Mouse (Mus musculus): ENCODE data around the gene Rbms2. TPM values are rescaled to one million over a fixed set of nuclear protein-coding genes. Genes with fewer than 3 reads are reported as not detected.

Rbms2 gene
- polyA plus RNA-seq, 1 experiment from 2014 or later: 19.5 TPM

- peak overlapping the region; percentile 10; the same call in 1 of the 2 replicates for H3K4me3 ChIP-seq (ENCODE audit: low read depth, low read length)
- peak overlapping the region; percentile 41 for H3K4me2 ChIP-seq (replicated peaks; ENCODE audit: low read depth, low read length)
- ATAC-seq (ENCODE audit: low FRiP score): no peak
- H3K4me1 ChIP-seq (replicated peaks; ENCODE audit: control insufficient read depth, insufficient read depth, low read length): peaks cover 6% of the 10 kb centered on the region; the same call in 1 of the 2 replicates
- no peaks in the 10 kb centered on the region for H3K27me3 ChIP-seq (ENCODE audit: control insufficient read depth, insufficient read depth, low read length)
- H3K27ac ChIP-seq (ENCODE audit: low read depth, low read length): no peak overlapping the region
- H3K9ac ChIP-seq (ENCODE audit: low read depth, low read length): no peak overlapping the region; the same call in 1 of the 2 replicates
- no peaks in the 10 kb centered on the region for H3K9me3 ChIP-seq (ENCODE audit: control insufficient read depth, low read length)
- WGBS: 3% methylated on average over 18 of the region's 18 CpGs
- peak; percentile 73 for DNase-seq (ENCODE audit: low spot score)
- H3K36me3 ChIP-seq (ENCODE audit: control insufficient read depth, insufficient read depth, low read length): no peaks in the 10 kb centered on the region
Observed at GRCm38 (mm10) chr10:128212871-128213323, 32.8 kb upstream of the Rbms2 start.

DNA sequence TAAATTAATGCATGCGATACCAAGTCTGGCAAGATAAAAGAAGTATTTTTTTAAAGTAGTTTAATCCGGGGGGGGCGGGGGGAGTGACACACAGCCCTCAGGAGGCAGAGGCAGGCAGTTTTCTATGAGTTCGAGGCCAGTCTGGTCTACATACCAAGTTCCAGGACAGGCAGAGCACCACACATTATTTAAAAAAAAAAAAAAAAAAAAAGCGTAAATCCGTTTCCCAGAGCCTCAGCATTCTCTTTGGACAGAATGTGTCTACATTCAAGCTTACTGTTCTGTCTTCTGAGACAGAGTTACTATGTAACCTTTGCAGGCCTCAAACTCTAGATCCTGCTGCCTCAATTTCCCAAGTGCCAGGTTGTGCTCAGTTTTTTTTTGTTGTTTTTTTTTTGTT lies 32.1 kb upstream of the Rbms2 start:
- H3K36me3 ChIP-seq (ENCODE audit: control insufficient read depth, insufficient read depth, low read length): no peaks in the 10 kb centered on the region
- peak; percentile 10; the same call in 1 of the 2 replicates for ATAC-seq (ENCODE audit: low FRiP score)
- H3K9ac ChIP-seq (ENCODE audit: low read depth, low read length): peak overlapping the region; percentile 7; the same call in 1 of the 2 replicates
- no peak for DNase-seq (ENCODE audit: low spot score)
- WGBS: 46% methylated on average over 6 of the region's 6 CpGs
- no peaks in the 10 kb centered on the region for H3K27me3 ChIP-seq (ENCODE audit: control insufficient read depth, insufficient read depth, low read length)
- H3K4me2 ChIP-seq (replicated peaks; ENCODE audit: low read depth, low read length): peak overlapping the region; percentile 81
- H3K4me1 ChIP-seq (replicated peaks; ENCODE audit: control insufficient read depth, insufficient read depth, low read length): peaks cover 6% of the 10 kb centered on the region; the same call in 1 of the 2 replicates
- peak overlapping the region; percentile 67 for H3K4me3 ChIP-seq (ENCODE audit: low read depth, low read length)
- no peaks in the 10 kb centered on the region for H3K9me3 ChIP-seq (ENCODE audit: control insufficient read depth, low read length)
- no peak overlapping the region for H3K27ac ChIP-seq (ENCODE audit: low read depth, low read length)

GRCm38 (mm10) chr10:128211390-128212108 lies 31.5 kb upstream of the Rbms2 start, which contains the start of gene Spryd4:
Gene Spryd4, minus strand, starts transcription at chr10:128211807.
- no peaks in the 10 kb centered on the region for H3K27me3 ChIP-seq (ENCODE audit: control insufficient read depth, insufficient read depth, low read length)
- no peaks in the 10 kb centered on the region for H3K36me3 ChIP-seq (ENCODE audit: control insufficient read depth, insufficient read depth, low read length)
- no peaks in the 10 kb centered on the region for H3K9me3 ChIP-seq (ENCODE audit: control insufficient read depth, low read length)
- peak; percentile 93 for ATAC-seq (ENCODE audit: low FRiP score)
- WGBS: under 1% methylated on average over 30 of the region's 30 CpGs
- no peak within 1 kb of the TSS for H3K27ac ChIP-seq (ENCODE audit: low read depth, low read length)
- H3K9ac ChIP-seq (ENCODE audit: low read depth, low read length): peak within 1 kb of the TSS; percentile 75
- peak within 1 kb of the TSS; percentile 67 for H3K4me3 ChIP-seq (ENCODE audit: low read depth, low read length)
- H3K4me1 ChIP-seq (replicated peaks; ENCODE audit: control insufficient read depth, insufficient read depth, low read length): peaks cover 6% of the 10 kb centered on the region; the same call in 1 of the 2 replicates
- DNase-seq (ENCODE audit: low spot score): peak; percentile 94
- peak within 1 kb of the TSS; percentile 81 for H3K4me2 ChIP-seq (replicated peaks; ENCODE audit: low read depth, low read length)

DNA sequence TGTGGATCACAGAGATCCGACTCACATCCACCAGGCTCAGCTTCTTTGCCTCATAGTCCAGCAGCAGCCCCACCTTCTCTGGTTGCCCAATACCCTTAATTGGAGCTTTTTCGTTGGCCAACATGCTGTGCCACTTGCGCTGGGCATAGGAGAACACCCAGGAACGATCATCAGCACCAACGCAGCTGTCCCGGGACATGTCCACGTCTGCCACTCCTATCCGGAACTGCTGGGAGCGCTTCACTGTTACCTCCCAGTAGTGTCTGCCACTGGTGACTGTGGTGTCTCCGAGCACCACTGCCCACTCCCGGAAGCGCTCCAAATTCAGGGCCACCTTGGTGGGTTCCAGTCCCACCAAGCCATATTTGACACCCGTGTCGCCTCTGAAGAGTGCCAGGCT lies 30.9 kb upstream of the Rbms2 start:
- no peaks in the 10 kb centered on the region for H3K9me3 ChIP-seq (ENCODE audit: control insufficient read depth, low read length)
- DNase-seq (ENCODE audit: low spot score) (no peak), ATAC-seq (ENCODE audit: low FRiP score) (peak; percentile 14; the same call in 1 of the 2 replicates)
- WGBS: 33% methylated on average over 14 of the region's 14 CpGs
- H3K27ac ChIP-seq (ENCODE audit: low read depth, low read length): no peak overlapping the region
- H3K4me2 ChIP-seq (replicated peaks; ENCODE audit: low read depth, low read length): peak overlapping the region; percentile 81
- H3K36me3 ChIP-seq (ENCODE audit: control insufficient read depth, insufficient read depth, low read length): no peaks in the 10 kb centered on the region
- H3K9ac ChIP-seq (ENCODE audit: low read depth, low read length): peak overlapping the region; percentile 75
- H3K27me3 ChIP-seq (ENCODE audit: control insufficient read depth, insufficient read depth, low read length): no peaks in the 10 kb centered on the region
- peak overlapping the region; percentile 67 for H3K4me3 ChIP-seq (ENCODE audit: low read depth, low read length)
- H3K4me1 ChIP-seq (replicated peaks; ENCODE audit: control insufficient read depth, insufficient read depth, low read length): peaks cover 6% of the 10 kb centered on the region; the same call in 1 of the 2 replicates

- Histone ChIP-seq H3K4me1 (replicated peaks; ENCODE audit: control insufficient read depth, insufficient read depth, low read length) (peaks cover 6% of the 10 kb centered on the region; the same call in 1 of the 2 replicates), H3K4me3 (ENCODE audit: low read depth, low read length) (no peak overlapping the region), H3K27me3 (ENCODE audit: control insufficient read depth, insufficient read depth, low read length) (no peaks in the 10 kb centered on the region), H3K27ac (ENCODE audit: low read depth, low read length) (no peak overlapping the region), H3K4me2 (replicated peaks; ENCODE audit: low read depth, low read length) (no peak overlapping the region), H3K9ac (ENCODE audit: low read depth, low read length) (no peak overlapping the region), H3K36me3 (ENCODE audit: control insufficient read depth, insufficient read depth, low read length) (no peaks in the 10 kb centered on the region), H3K9me3 (ENCODE audit: control insufficient read depth, low read length) (no peaks in the 10 kb centered on the region)
- DNase-seq (ENCODE audit: low spot score): no peak
- 98% methylated on average over 2 of the region's 2 CpGs for WGBS
- no peak for ATAC-seq (ENCODE audit: low FRiP score)
Observed at GRCm38 (mm10) chr10:128210131-128210530, 30.0 kb upstream of the Rbms2 start.

- Histone ChIP-seq H3K4me2 (replicated peaks; ENCODE audit: low read depth, low read length) (no peak overlapping the region), H3K27ac (ENCODE audit: low read depth, low read length) (no peak overlapping the region), H3K27me3 (ENCODE audit: control insufficient read depth, insufficient read depth, low read length) (no peaks in the 10 kb centered on the region), H3K4me1 (replicated peaks; ENCODE audit: control insufficient read depth, insufficient read depth, low read length) (peaks cover 6% of the 10 kb centered on the region; the same call in 1 of the 2 replicates), H3K9me3 (ENCODE audit: control insufficient read depth, low read length) (no peaks in the 10 kb centered on the region), H3K36me3 (ENCODE audit: control insufficient read depth, insufficient read depth, low read length) (no peaks in the 10 kb centered on the region), H3K4me3 (ENCODE audit: low read depth, low read length) (no peak overlapping the region), H3K9ac (ENCODE audit: low read depth, low read length) (no peak overlapping the region)
- DNase-seq (ENCODE audit: low spot score): no peak
- WGBS: 91% methylated on average over 11 of the region's 11 CpGs
- ATAC-seq (ENCODE audit: low FRiP score): no peak
Observed at GRCm38 (mm10) chr10:128209311-128210009, 29.4 kb upstream of the Rbms2 start.

DNA sequence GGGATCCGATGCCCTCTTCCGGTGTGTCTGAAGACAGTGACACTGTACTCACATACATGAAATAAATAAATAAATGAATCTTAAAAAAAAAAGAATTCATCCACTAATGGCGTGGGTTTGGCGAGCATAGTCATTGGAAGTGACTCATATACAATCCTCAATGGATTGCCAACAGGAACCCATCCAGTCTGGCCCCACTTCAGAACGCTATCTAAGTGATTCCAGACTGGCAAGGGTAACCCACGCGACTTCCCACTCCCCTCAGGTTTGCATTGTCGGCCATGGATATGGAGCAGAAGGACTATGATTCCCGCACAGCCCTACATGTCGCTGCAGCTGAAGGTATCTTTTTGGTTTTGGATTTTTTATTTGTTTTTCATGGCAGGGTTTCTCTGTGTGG lies 28.2 kb upstream of the Rbms2 start:
- Histone ChIP-seq H3K4me2 (replicated peaks; ENCODE audit: low read depth, low read length) (no peak overlapping the region), H3K4me3 (ENCODE audit: low read depth, low read length) (no peak overlapping the region), H3K36me3 (ENCODE audit: control insufficient read depth, insufficient read depth, low read length) (no peaks in the 10 kb centered on the region), H3K27ac (ENCODE audit: low read depth, low read length) (no peak overlapping the region), H3K4me1 (replicated peaks; ENCODE audit: control insufficient read depth, insufficient read depth, low read length) (peaks cover 6% of the 10 kb centered on the region; the same call in 1 of the 2 replicates), H3K27me3 (ENCODE audit: control insufficient read depth, insufficient read depth, low read length) (no peaks in the 10 kb centered on the region), H3K9me3 (ENCODE audit: control insufficient read depth, low read length) (no peaks in the 10 kb centered on the region), H3K9ac (ENCODE audit: low read depth, low read length) (no peak overlapping the region)
- WGBS: 93% methylated on average over 10 of the region's 10 CpGs
- ATAC-seq (ENCODE audit: low FRiP score) (no peak), DNase-seq (ENCODE audit: low spot score) (no peak)

- 86% methylated on average over 15 of the region's 15 CpGs for WGBS
- no peaks in the 10 kb centered on the region for H3K9me3 ChIP-seq (ENCODE audit: control insufficient read depth, low read length)
- no peak for DNase-seq (ENCODE audit: low spot score)
Observed at GRCm38 (mm10) chr10:128204941-128205340, 24.8 kb upstream of the Rbms2 start.

More at GRCm38 (mm10) chr10:128204941-128205340, 24.8 kb upstream of the Rbms2 start:
- Histone ChIP-seq H3K27ac (ENCODE audit: low read depth, low read length) (no peak overlapping the region), H3K36me3 (ENCODE audit: control insufficient read depth, insufficient read depth, low read length) (no peaks in the 10 kb centered on the region), H3K4me2 (replicated peaks; ENCODE audit: low read depth, low read length) (no peak overlapping the region), H3K27me3 (ENCODE audit: control insufficient read depth, insufficient read depth, low read length) (no peaks in the 10 kb centered on the region), H3K4me3 (ENCODE audit: low read depth, low read length) (no peak overlapping the region), H3K4me1 (replicated peaks; ENCODE audit: control insufficient read depth, insufficient read depth, low read length) (no peaks in the 10 kb centered on the region), H3K9ac (ENCODE audit: low read depth, low read length) (no peak overlapping the region)
- no peak for ATAC-seq (ENCODE audit: low FRiP score)

Measured in hindbrain, embryonic 11.5 days (tissue).